Mouse (Mus musculus) lung, adult 2 months (tissue): ENCODE measurements around the gene Gm5475.

Experiments used
- CTCF ChIP-seq: fragments of 200-500 bp; IDR thresholded peaks from 2 replicates; pipeline ENCODE4 v1.5.1; 2011; ENCODE audit warnings: mild to moderate bottlenecking, low read length, control low read depth; ENCODE audit not compliant: insufficient read depth
- POLR2A ChIP-seq: fragments of 200-500 bp; IDR thresholded peaks from 2 replicates; pipeline ENCODE4 v1.6.1; 2011; ENCODE audit warnings: low read depth, mild to moderate bottlenecking, control low read depth, low read length, borderline replicate concordance; ENCODE audit errors: extremely low read depth

- TF ChIP-seq CTCF (peak; percentile 34; the same call in 1 of the 2 replicates), POLR2A (no peak)
Observed at GRCm38 (mm10) chr15:100458055-100458454, 36.1 kb downstream of the Gm5475 start.
